Mouse (Mus musculus): ENCODE data around the gene Fsd1. TPM values are rescaled to one million over a fixed set of nuclear protein-coding genes. Genes with fewer than 3 reads are reported as not detected.

Fsd1 gene
- total RNA-seq, 2 experiments from 2014 or later = 0.74 TPM; not detected in 1

GRCm38 (mm10) chr17:56007444-56008355, 21.4 kb downstream of the Fsd1 start:
- intact Hi-C loops (cut with DNase I) = no loop called here
- DNase-seq = no peak

DNA sequence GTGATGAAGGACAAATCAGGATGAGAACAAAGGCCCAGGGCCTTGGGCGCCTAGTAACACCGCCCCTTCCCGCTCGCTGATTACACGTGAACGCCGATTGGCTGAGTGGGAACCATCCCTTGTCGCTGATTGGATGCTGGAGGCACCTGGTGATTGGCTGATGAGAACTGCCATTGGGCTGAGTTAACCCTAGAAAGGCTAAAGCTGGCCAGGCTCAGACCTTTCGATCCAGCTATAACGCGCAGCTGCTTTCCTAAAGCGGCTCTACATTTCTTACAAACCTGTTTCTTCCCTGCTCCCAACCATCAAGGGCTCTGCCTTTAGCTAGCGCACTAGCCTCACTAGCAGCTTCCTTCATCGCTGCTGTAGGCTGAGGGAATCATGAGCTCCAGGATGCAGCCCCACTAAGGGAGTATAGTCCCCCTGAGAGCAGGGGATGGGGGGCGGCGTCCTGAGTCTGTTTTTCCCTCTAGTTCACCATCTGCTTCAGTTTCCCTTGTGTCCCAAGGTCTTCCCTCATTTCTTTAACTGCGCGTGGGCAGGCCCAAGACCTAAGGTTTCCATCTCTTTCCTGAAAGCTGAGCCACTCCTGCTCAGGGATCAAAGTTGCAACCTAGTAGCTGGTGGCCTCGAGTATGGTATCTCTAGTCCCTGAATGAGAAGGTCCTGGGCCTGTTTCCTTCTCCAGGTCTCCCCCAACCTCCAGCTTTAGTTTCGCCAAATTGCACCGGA, 22.2 kb downstream of the Fsd1 start:
- intact Hi-C loops (cut with DNase I) = no loop called here

GRCm38 (mm10) chr17:56009088-56009961, 23.0 kb downstream of the Fsd1 start:
- intact Hi-C loops (cut with DNase I) = no loop called here
- DNase-seq = peak; percentile 89 to 92

More for the DNA sequence above, 22.2 kb downstream of the Fsd1 start:
- peak; percentile 87 to 89 for DNase-seq

GRCm38 (mm10) chr17:56009962-56010240, 23.6 kb downstream of the Fsd1 start:
- no peak for DNase-seq
- intact Hi-C loops (cut with DNase I) = loop anchor here (1.0 to 10.0 kb wide), 3 partner anchors 34 to 305 kb away; no protein-coding TSS in a partner anchor

DNA sequence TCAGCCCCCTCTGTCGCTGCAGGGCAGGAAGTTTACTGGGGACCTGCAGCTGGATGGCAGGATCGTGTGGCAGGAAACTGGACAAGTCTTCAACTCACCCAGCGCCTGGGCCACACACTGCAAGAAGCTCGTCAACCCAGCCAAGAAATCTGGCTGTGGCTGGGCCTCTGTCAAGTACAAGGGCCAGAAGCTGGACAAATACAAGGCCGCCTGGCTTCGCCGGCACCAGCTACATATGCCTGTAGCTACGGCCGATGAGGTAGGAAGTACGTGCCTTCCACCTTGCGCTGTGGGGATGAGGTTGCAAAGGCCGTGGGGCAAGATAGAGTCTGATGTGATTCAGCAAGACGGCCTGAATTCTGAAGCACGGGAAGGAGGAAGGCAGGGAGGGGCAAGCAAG, 23.9 kb downstream of the Fsd1 start:
- no peak for DNase-seq
- intact Hi-C loops (cut with DNase I) = loop anchor here (1.0 to 10.0 kb wide), 3 partner anchors 34 to 305 kb away; no protein-coding TSS in a partner anchor

DNA sequence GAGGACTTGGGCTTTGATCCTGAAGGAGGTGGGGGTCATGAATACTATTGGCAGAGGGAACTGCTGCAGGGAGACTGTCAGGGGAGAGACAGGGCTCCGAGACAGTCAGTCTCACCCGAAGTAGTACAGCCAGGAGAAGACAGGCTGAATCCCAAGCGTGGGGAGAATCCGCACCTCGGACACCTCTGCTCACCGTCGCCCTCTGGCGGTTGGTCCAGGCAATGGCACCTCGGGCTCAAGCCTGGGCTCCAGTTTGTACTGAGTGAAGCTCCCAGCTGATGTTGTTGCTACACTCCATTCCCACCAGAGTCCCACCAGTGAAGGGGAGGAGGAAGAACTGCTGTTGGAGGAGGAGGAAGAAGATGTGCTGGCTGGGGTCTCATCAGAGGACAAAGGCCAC, 24.4 kb downstream of the Fsd1 start:
- DNase-seq = peak; percentile 84 to 91
- intact Hi-C loops (cut with DNase I) = loop anchor here (1.0 to 10.0 kb wide), 3 partner anchors 34 to 306 kb away; no protein-coding TSS in a partner anchor

GRCm38 (mm10) chr17:56011441-56011840, 25.1 kb downstream of the Fsd1 start:
- intact Hi-C loops (cut with DNase I) = loop anchor here (2.0 to 10.0 kb wide), 2 partner anchors 55 to 307 kb away; no protein-coding TSS in a partner anchor
- DNase-seq = no peak

DNA sequence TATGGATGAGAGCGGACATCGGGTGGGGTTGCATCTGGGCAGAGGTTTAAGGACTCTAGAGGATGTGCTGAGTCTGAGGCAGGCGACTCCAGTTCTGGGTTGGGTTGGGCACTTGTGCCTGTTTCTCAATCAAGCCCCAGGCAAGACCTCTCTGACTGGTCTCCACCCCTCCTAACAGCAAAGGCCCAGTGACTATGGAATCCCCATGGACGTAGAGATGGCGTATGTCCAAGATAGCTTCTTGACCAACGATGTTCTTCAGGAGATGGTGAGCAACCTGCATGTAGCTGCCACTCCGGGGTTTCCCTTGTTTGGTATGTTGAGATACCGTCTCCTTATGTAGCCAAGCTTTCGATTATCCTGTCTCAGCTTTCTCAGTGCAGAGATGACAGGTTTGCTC, 29.0 kb downstream of the Fsd1 start:
- no peak for DNase-seq
- intact Hi-C loops (cut with DNase I) = loop anchor here (10.0 kb wide), 1 partner anchor 310 kb away; no protein-coding TSS in a partner anchor

DNA sequence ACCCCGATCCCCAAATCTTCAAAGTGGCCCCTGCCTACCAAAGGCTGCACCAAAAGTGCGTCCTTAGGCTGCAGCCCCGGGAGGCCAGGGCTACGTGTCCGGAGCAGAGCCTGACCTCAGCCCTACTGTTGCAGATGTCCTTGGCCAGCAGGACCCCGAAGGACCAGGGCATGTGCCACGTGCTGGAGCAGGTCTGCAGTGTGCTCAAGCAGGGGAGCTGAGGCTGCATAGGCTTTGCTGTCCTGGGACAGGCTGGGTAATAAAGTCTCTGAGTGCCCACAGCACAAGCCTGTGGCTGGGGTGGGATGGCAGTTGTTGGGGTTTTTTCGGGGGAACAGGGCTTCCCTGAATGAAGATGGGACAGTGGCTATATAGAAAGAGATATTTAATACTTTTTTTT, 30.1 kb downstream of the Fsd1 start:
- intact Hi-C loops (cut with DNase I) = loop anchor here (10.0 kb wide), 1 partner anchor 312 kb away; no protein-coding TSS in a partner anchor
- DNase-seq = no peak

DNA sequence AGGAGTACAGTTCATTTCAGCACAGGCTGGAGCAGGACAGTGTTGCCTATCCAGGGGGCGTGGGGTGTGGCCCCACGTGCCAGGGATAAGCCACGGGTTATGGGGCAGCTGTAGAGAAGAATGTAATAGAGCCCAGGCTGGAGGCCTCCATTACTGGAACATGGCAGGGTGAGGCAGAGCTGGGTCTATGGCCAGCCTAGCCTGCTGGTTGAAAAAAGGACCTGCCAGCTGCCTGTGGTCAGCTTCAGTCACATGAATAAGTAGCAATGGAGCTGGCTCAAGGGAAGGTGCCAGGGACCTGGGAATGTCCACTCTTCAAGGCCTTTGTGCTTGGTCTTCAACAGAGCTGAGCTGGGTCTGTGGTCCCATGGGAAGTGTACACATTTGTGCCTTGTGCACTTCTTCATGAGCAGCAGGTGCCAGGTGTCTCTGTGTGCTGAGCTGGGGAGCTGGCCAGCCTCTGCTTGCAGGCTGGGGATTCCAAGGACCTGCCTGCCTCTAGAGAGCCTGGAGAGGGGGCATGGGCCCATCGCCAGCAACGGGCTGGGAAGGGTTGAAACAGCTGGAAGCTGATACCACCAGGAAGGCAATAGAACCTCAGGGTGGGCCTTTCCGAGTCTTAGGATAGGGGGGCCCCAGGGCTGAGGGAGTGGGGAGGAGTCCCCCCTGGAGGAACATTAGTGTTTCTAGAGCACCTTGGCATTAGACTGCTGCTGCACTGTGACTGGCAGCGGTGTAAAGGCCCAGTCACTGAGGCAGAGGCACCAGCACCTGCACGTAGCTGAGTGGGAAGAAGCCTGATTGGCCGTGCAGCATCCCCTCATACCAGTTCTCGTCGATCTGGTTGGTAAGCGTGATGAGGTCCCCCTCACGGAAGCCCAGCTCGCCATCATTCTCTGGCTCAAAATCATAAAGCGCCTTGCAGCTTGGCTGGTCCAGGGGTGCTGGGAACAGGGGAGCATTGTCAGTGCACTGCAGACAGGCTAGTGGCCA, 30.8 kb downstream of the Fsd1 start:
- intact Hi-C loops (cut with DNase I) = loop anchor here (10.0 kb wide), 1 partner anchor 312 kb away; no protein-coding TSS in a partner anchor
- DNase-seq = no peak

DNA sequence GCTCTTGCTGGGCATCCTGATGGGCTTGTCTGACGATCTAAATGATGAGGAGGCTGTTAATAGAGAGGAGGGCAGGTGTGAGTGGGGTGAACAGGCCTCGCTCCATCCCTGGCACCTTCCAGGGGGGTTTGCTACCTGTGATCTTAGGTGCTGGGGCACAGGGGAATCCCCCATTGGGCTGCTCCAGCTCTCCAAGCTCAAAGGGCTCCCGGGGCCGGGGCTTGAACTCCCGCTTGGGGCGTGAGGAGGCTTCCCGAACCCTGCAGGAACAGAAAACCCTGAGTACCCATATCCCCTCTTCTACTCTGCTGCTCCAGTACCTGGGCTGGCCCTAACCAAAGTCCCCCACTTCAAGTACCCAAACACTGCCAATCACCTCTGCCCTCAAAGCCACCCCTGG, 31.5 kb downstream of the Fsd1 start:
- DNase-seq = no peak
- intact Hi-C loops (cut with DNase I) = loop anchor here (10.0 kb wide), 1 partner anchor 313 kb away; no protein-coding TSS in a partner anchor

- peak; percentile 48 to 53 for DNase-seq
- intact Hi-C loops (cut with DNase I) = loop anchor here (10.0 kb wide), 1 partner anchor 314 kb away; no protein-coding TSS in a partner anchor
Measured at GRCm38 (mm10) chr17:56018347-56019131, 32.2 kb downstream of the Fsd1 start.

DNA sequence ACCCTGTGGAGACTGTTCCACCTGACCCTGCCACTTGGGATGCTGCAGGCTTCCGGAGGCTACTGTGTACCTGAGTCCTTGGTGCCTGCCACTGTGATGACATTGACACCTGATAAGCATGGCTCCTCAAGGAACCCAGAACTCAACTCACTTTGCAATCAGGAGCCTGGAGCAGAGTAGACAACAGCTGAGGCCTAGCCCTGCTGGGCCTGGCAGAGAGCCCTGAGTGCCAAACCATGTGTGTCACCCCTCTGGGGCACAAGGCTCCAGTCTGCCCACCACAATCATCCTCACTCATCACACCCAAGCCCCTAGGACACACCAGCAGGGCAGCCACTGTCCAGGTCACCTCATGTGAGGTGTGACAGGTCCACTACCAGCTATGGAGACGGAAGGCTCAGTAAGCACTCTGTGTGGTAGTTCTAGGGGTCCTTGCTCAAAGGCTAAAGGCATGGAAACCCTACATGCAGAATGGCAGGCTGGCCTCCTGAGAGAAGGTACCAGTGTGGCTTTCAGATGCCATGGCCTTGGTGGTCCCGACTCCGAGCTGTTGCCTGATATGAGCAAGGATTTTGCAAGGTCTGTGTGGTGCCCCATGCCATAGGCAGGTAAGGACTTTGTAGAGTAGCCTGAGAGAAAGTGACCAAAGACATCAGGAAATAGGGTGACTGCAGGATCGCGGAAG, 34.2 kb downstream of the Fsd1 start:
- no peak for DNase-seq
- intact Hi-C loops (cut with DNase I) = no loop called here

DNA sequence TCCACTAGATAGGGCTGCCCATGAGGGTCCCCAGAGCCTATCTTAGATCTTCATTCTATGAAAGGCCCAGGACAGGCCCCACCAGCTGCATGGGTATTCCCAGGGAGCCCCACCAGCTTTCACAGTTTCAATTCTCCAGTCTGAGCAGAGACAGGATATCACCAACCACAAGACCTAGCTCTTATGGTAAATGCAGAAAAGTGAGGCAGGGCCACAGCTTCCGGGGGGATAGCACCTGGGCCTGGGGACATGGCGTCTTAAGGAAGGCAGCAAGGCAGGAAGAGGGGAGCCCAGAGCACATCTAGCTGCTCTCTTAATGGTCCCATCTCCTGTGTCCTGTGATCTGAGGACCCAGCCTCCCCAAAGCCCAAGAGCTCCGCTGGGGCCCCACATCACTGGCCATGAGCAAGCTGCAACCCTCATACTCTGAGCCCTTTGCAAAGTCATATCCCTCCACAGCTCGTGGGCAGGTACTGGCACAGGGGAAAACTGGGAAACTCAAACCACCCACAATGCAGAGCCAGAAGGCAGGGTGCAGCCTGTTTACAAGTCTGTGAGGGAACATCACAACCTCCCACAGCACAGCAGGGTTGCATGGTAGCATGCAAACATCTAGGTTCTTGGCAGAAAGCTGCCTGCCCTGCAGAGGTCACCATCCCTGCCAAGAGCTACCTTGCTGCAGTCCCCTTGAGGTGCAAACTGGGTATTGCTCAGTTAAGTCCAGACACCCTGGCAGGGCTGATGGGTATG, 35.0 kb downstream of the Fsd1 start:
- intact Hi-C loops (cut with DNase I) = no loop called here
- DNase-seq = peak in 1 of 2 experiments; percentile 2

GRCm38 (mm10) chr17:56022131-56022988, 36.1 kb downstream of the Fsd1 start:
- no peak for DNase-seq

GRCm38 (mm10) chr17:56022989-56023290, 36.6 kb downstream of the Fsd1 start:
- no peak for DNase-seq
- intact Hi-C loops (cut with DNase I) = no loop called here

More at GRCm38 (mm10) chr17:56022131-56022988, 36.1 kb downstream of the Fsd1 start:
- intact Hi-C loops (cut with DNase I) = no loop called here
